Mouse (Mus musculus) spleen, adult 18-20 months (tissue): Measurements from ENCODE around the gene Pf4.

Experiments used
- DNase-seq, 2 experiments: peaks; one replicate each; pipeline ENCODE4 v3.0.0; 2022; ENCODE audit warnings: mixed read lengths in 2 of 2

Gene Pf4

DNA sequence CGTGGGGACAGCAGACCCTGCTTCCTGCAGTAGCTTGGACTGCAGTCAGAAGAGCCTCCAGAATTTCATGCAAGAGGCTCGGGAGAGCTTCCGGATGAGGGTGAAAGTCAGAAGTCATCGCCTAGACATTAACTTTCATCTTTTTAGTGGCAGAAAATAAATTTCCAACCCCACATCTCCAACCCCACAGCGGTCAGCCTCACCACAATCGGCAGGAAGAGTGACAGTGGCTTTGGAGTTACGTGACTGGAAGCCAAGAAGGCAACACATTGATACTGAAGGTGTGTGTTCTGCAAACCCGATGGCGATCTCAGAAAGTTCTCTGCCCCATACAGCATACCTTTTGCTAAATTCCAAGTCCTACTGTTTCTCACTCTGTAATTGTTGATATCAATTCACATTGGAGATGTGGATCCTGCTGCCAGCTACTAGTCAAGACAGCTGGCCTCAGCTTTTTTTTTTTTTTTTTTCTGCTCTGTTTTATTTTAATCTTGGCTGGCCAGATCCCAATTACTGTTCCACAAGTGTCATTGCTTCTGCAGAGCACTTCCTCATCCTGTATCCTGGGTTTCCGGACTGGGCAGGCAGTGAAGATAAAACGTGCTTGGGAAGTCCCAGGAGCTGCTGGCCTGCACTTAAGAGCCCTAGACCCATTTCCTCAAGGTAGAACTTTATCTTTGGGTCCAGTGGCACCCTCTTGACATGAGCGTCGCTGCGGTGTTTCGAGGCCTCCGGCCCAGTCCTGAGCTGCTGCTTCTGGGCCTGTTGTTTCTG lies at the start of gene Pf4:
Gene Pf4 (plus strand): TSS at position 556 of the 774 bp plus-strand sequence.
- DNase-seq: no peak

DNA sequence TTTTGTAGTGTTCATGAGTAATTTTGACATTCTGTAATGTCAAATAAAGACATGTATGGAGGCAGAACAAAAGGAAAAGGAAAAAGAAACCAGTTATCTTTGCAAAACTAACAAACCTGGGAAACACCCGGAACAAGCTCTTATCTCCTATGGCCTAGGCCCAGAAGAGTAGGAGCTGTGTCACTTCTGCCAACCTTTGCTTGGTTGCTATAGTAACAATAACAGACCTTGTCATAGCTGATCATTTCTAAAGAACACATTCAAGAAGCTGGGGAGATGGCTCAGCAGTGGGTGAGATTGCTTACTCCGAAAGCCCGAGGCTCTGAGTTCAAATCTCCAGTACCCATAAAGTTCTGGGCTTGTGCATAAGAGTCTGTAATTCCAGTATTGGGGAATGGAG lies 49.6 kb upstream of the Pf4 start:
- DNase-seq: no peak

DNA sequence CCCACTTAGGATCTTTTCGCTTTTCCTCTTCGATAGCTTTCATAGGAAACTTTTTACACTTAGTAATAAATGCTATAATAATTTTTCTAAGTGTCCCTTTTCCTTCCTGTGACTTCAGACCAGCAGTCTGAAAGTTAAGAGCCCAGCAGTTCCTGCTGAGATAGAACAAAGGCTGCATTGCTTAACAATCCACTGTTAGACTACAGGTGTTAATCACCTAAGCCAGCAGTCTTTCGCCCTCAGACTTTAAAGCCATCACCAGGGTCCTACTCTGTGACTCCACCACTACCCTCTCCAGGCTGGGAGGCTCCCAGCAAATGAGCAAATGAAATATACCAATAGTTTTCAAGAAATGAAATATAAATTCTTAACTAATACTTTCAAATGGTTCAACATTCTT lies 44.0 kb upstream of the Pf4 start:
- DNase-seq: no peak

DNA sequence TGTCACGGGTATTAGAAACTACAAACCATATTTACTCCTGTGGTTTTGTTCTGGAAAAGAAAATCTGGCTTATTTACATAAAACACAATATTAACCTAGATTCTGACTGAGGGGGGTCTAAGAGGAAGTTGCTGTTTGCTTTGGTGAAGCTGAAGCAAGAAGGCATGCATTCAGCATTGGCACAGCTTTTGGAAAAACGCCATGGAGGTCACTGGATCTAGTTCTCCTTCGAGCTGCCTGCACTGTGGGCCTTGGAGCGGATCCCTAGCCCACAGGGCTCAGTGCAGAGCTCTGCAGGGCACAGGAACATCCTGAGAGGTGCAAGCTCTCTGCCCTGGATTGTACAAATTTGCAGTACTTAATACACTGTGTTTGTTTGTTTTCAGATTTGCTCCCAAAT lies 40.8 kb upstream of the Pf4 start:
- no peak for DNase-seq

DNA sequence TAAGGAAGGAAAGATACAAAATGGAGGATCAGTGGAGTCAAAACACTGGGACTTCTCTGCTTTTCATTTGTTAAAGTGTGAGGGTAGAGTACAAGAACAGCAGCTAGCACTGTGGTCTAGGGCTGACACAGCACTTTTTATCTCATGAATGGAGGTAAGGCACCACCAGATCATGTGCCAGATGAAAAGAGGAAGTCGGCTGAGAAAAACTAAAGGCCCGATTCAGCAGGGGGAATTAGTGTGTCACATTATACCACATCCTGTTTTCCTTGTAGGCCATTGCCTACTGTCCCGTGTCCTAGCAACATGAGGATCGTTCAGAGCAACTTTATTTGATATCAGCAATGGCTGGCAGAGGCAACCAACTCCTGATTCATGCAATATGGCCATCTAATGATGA lies 30.2 kb upstream of the Pf4 start:
- no peak for DNase-seq

DNA sequence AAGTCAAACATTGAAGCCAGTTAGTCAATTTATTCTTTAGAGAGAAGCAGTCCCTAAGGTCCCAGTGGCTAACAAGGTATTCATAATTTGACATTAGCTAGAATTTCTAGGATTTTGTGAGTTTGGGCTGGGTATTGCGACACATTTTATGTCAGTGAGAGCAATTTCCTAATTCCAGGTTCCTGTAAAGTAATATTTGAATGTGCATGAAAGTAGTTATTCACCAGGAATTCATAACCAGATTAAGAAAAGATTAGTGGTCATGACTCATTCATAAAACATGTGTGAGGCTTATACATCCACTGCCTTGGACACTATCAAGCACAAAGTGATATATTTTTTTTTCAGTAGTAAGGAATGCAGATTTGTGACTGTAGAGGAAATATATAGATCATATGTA lies 18.3 kb upstream of the Pf4 start:
- no peak for DNase-seq

DNA sequence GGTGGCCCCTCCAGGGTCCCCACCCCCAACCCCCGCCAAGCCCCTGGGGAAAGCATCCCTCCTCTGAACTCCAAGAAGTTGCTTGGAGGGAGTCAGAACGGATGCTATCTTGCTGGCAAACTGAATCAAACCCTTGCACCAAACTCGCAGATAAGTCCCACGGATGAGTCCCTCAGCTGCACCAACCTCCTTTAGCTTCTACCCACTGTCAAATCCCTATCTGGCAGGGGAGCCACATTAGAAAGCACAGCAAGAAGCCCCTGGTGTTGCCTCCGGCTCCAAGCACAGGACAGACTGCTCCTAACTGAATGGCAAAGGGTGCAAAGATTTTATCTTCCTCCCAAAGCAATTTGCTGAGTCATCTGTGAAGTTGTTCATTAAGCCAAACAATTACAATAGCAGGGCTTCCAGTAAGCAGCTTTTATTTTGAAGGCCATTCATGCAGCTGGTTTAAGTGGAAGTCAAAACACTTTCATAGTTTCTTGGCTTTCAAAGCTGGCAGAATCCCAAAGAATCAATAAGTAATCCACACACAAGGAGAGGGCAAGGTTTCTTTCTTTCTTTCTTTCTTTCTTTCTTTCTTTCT lies 14.1 kb upstream of the Pf4 start:
- DNase-seq: no peak

DNA sequence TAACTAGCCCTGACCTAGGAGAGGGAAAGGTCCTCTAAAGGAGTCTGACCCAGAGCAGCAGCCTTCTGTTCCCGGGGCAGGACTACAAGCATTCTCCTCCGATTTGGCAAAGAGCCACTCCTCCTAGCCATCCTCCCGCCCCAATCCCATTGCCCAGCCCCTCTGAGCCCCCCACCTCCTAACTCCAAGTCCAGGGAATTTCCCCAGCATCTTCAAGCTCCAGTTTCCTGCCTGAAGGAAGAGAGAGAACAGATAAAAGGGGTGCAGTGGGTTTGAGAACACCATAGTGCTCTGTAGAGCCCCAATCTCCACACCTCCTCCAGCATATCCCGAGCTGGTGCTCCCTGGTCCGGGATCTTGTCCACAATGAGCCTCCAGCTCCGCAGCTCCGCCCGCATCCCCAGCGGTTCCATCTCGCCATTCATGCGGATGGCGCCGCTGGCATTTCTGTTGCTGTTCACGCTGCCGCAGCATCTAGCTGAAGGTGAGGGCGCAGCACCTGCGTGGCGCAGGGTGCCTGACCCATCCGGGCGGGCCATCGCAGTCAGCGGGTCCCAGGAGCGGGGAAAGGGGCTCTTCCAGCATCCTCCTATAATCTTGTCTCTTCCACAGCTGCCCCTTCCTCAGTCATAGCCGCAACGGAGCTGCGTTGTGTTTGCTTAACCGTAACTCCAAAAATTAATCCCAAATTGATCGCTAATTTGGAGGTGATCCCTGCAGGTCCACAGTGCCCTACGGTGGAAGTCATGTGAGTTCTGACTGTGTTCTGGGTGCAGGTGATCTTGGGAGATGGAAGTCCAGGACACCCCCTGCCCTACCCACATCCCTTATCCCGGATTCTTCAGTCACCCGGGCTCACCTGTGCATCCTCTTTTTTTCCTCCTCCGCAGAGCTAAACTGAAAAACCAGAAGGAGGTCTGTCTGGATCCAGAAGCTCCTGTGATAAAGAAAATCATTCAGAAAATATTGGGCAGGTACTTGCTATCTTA lies 12.9 kb upstream of the Pf4 start, which contains the start of gene Cxcl5:
Gene Cxcl5 (plus strand): TSS at position 284 of the 989 bp plus-strand sequence.
- DNase-seq: no peak

DNA sequence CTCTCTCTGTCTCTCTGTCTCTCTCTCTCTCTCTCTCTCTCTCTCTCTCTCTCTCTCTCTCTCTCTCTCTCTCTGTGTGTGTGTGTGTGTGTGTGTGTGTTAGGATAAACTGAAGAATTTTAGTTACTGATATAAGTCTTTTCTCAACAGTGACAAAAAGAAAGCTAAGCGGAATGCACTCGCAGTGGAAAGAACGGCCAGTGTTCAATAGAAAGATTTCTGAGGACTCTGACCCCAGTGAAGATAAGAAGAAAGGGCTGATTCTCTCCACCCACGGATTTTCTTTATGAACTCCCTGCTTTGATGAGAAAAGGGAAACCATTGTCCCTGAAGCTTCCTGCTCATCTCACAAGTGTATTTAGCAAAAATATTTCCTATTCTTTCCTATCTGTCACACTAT lies 11.9 kb upstream of the Pf4 start:
- no peak for DNase-seq

DNA sequence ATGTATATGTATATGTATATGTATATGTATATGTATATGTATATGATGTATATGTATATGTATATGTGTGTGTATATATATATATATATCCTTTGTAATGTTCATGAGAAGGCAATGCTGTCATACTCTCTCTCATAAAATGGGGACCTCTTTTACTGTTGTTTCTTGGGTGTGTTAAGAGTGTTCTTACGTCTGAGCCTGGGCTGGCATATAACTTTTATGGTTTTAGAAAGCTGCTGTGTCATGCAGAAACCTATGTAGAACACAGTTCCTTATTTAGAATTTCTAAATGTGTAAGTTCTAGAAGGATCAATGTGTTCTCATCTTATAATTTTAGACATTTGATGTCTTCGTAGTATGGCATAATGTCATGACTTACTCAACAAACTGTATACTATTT lies 11.4 kb upstream of the Pf4 start:
- no peak for DNase-seq

DNA sequence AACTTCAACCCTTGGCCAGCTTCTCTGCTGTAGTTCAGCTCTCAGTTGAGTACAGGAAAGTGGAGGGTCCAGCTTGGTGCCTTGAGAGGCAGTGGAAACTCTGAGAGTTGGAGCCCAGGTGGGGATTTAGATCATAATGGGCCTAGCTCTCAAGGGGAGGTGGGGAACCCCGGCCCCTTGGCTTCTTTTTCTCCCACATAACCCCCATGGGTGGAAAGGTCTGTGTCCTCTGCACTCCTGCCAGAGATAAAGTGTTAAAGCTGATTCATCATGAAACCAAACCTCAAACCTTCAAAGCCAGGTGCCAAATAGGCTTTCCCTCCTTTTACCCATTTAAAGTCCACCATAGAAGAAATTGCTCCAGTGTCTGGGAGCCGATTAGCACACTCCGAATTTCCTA lies 10.4 kb upstream of the Pf4 start:
- DNase-seq: no peak

DNA sequence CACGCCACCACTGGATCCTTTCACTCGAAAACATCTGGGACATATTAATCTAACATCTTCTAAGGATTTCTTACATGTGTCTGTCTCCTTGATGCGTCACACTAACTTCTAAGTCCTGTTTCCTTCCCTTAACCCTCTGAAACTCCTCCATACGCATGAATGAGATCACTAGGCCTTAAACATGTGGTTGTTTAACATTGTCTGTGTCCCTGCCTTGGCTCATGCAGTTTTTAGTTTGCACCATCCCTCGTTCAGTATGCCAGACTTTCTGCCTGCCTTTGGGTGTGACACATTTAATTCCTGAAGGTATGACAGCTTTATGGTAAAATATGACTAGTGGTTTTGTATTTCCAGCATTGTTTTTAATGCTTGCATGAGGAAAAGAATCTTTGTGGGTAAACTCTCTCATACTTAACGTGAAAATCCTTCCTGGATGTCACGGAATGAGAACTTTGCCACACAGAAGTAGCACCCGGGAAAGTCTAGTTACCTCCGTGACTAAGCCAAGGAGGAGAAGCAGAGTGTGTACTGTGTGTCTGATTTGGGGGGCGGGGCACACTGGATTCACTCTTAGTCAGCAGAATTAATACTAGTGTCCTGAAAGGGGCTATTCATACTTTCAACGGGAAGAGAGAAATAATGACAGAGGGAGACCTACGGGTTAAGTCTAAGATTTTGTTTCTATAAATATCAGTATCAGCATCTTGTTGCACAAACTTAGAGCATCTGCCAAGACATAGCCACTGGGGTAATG lies 8.1 kb upstream of the Pf4 start:
- no peak for DNase-seq

DNA sequence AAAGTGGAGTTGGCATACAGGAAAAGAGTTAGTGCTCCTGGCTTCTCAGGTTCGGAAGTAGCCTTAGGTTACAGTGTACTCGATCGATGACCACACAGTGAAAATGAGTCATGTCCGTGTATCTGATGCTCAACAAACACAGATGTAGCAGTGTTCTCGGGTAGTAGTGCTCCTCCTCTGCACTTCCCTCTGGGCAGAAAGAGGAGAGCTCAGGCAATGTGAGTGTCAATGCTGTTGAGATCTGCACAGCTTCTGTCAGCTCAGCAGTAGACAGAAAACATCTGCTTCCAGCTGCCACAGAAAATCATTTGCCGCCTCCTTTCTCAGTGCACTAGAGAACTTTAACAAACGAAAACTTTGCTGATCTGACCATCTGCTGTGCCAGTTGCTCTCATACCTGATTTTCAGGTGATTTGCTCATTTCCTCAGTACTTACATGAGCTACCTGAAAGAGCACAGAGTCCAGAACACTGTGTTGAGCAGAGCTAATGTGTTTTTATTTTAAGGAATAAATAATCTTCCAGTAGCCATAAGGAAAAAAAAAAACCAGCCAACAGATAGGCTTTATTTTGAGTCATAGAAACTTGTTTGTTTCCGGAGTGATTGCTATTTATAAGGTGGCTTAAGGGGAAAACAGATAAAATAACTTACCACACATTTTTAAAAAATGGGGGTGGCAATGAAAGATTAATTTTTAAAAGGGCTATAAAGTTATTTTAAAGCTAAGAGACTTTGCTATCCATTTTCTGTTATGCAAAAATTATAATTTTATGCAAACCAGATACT lies 6.2 kb upstream of the Pf4 start:
- DNase-seq: no peak

DNA sequence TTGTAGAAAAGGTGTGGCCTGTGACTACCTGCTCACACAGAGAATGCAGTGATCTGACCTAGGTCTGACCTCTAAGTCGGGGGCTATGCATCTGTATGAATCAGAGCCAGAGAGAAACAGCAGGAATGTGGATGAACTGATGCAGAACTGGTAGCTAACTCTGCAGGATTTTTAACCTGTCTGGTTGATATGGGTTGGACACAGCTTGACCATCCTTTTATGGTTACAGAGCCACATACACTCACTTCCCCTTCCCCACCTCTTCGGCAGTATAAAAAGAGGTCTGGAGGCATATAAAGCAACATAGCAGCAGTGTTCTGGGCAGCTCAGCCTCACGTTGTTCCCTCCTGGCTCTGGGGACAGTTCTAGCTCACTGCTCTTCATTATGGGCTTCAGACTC lies 4.0 kb upstream of the Pf4 start, which contains the start of gene Ppbp:
Gene Ppbp (plus strand): TSS at position 301 of the 400 bp plus-strand sequence.
- DNase-seq: no peak

DNA sequence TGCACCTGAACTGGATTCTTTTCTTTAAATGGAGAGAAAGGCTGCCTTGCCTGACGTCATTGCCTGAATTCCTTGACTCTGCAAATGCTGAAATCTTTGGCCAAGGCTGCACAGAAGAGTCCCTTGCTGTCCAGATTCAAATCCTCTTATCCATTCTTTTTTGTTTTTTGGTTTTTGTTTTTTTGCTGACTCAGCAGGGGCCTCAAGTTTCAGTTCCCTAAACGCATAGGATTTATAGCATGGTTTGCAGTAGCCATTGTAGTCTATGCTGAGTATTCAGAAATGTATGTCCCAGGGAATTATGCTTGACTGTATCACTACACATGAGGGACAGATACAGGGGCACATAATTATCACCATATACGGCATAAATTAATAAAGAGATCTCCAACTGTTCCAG lies 866 bp upstream of the Pf4 start:
- no peak for DNase-seq

DNA sequence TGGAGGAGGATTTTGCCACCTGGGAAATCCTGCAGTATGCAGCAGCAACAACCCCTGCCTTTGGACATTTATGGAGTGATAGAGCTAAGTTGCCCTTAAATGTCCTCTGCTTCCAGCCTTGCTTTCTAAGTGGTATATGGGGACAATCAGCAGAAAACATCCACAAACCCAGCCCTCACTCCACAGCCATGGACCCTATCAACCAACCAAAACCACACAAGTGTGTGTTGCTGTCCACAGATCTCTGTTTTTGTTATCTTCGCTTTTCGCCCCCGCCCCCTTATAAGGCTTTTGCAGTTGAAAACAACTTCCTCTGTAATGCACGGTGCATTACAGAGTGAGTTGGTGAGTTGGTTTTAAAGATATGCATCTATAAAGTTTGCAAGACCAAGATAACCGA lies 3.3 kb downstream of the Pf4 start:
- no peak for DNase-seq

DNA sequence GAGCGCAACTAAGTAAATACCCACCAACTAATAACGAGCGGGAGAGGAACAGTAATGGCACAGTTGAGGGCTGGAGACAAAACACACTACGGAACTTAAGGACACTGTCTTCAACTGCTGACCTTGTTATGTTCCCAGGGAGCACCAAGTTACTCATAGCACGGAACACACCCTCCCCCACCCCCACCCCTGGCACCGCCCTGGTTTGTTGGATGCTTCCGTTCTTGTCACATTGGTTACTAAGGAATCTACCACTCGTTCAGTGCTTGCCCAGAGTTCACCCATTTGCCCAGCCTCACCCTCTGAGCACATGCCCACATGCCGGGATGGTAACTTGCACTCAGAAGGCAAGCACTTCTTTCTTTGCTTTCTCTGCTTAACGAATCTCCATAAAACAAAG lies 5.4 kb downstream of the Pf4 start:
- no peak for DNase-seq

DNA sequence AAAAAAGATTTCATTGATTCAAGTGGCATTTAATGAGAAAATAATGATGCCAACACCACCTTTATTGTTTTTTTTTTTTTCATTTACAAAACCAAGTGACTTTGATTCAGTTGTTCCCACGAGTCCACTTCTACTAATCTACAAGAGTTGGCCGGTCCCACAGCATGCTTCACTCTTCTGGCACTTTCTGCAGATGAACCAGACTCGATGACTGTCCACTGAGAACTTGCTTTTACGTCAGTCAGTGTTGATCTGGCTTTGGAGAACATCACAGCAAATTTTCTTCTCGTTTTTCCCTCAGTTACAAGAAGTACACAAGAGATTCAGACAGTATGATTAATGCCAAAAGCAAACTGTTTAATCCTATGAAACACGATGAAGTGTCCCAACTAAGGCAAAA lies 6.6 kb downstream of the Pf4 start:
- DNase-seq: no peak

DNA sequence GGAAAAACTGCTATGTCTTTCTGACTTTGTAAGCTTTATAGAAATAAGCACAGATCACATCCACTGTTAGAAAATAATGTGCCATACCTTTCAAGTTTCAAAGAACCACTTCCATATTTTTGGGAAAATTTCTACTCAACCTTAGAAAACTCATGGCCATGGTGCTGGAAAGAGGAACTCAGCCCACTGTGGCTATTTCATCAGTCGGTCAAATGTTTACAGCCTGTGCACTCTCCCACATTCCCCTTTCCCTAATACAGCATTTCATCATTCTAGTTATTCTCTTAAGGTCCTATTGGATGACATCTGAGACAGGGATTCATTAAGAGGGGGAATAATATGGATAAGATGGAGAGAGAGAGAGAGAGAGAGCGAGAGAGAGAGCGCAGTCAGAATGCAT lies 11.5 kb downstream of the Pf4 start:
- no peak for DNase-seq

DNA sequence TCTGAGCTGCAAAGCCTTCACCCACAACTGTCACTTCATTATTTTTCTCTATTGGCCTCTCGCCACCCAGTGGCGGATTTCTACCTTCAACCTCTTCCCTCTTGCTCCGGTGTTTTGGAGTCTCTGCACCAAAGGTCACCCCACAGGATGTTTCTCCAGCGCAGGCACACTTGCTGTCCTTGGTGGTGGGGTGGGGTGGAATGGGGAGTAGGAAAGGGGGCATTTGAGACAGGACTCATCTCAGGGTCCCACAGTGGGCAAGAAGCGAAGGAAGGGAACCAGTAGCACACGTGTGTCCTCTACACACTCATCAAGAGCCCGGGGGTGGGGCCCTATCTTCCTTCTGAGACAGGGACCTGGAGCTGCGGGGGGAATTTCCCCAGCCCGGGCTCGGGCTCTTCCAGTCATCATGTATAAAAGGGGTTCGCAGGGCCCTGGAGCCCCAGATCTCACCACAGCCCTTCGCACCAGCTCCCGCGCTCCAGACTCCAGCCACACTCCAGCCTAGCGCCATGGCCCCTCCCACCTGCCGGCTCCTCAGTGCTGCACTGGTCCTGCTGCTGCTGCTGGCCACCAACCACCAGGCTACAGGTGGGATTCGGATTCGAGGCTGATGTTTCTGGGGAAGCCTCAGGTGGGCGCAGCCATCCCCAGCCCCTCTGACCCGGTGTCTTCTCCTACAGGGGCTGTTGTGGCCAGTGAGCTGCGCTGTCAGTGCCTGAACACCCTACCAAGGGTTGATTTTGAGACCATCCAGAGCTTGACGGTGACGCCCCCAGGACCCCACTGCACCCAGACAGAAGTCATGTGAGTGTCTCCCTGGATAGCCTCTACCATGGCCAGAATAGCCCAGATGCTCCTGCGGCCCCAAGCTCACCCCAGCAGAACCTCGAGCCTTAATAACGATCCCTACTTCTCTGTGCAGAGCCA lies 13.7 kb downstream of the Pf4 start, which contains the start of gene Cxcl3:
Gene Cxcl3 (plus strand): TSS at position 445 of the 930 bp plus-strand sequence.
- no peak for DNase-seq

DNA sequence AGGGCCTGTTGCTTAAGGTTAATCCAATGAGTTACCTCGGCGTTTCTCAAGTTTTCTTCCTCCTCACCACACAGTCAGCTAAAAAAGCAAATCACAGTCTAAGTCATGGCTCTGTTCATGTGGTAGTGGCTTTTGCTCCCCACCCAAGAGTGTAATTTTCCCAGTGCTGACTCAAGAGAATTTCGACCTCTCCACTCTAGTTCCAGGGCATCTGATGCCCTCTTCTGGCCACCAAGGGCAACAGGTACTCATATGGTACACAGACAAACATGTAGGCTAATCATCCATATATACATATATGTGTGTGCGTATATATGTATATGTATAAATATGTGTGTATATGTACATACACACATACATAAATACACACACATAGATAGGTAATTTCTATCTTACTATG lies 15.9 kb downstream of the Pf4 start:
- DNase-seq: no peak
